Comparison of ENCODE assay signal across 13 mouse cellular contexts in genomic region chr3:153241134-153241533, GRCm38 (mm10).
DNase-seq lines count a peak whose midpoint lies in the region; TF ChIP-seq lines count a peak whose summit lies in the region.
"Had no signal": no experiment of that assay in that cellular context is flagged by ENCODE, and none has a peak within 500 bp of the region (broad histone marks: within the 10 kb centered on the region; RNA-seq: fewer than 3 reads in every experiment).

No protein-coding gene starts in this region.

- TF ChIP-seq CTCF in layer of hippocampus, adult 2 months (conservative IDR thresholded peaks at IDR 0.05): no peak

- no peak overlapping the region for H3K4me3 ChIP-seq in layer of hippocampus, adult 2 months
- H3K4me3 ChIP-seq: embryonic facial prominence, embryonic 13.5 days; forebrain, embryonic 10.5 days had no signal

- peak overlapping the region; percentile 55; the same call in 1 of the 2 replicates for H3K27ac ChIP-seq in layer of hippocampus, adult 2 months
- H3K27ac ChIP-seq: embryonic facial prominence, embryonic 13.5 days; forebrain, embryonic 10.5 days had no signal

- peak; percentile 7 for DNase-seq in adrenal gland, postnatal 14 days
- DNase-seq in adrenal gland, adult (ENCODE audit: inconsistent age in 2 of 2, low spot score in 1 of 2): no peak
- no peak for DNase-seq in layer of hippocampus, adult 2 months (ENCODE audit: low spot score in 2 of 2)
- no peak for DNase-seq in layer of hippocampus, adult 9-10 months (ENCODE audit: low spot score)
- peak; percentile 15 for DNase-seq in thymus, postnatal 4 days
- no peak for DNase-seq in thymus, postnatal 0 days (ENCODE audit: low spot score)
- no peak for DNase-seq in testis, postnatal 14 days (ENCODE audit: low spot score)
- DNase-seq in ovary, adult 18-20 months (ENCODE audit: low spot score): no peak
- DNase-seq: cerebellum, adult 11-12 months; heart, postnatal 36 days; midbrain, embryonic 14.5 days had no signal

Comparison
In these comparisons a context has a peak if more than half of its experiments do, and no peak if none do; other contexts are left out.
1. DNase-seq: peak in adrenal gland, postnatal 14 days (single experiment) and thymus, postnatal 4 days (single experiment); none in adrenal gland, adult (0 of 2), layer of hippocampus, adult 2 months (0 of 2), layer of hippocampus, adult 9-10 months (single experiment), thymus, postnatal 0 days (single experiment), testis, postnatal 14 days (single experiment) and ovary, adult 18-20 months (single experiment).